Mouse (Mus musculus): Measurements from ENCODE around the gene Isca2. TPM values are rescaled to one million over a fixed set of nuclear protein-coding genes. Genes with fewer than 3 reads are reported as not detected.

Gene Isca2
- polyA plus RNA-seq, 1 experiment from 2014 or later = 128 TPM

- H3K4me1 ChIP-seq (ENCODE audit: control insufficient read depth, insufficient read depth, low read length) = no peaks in the 10 kb centered on the region; the same call in 1 of the 2 replicates
- no peaks in the 10 kb centered on the region for H3K9me3 ChIP-seq (replicated peaks; ENCODE audit: control insufficient read depth, low read length)
- H3K36me3 ChIP-seq (replicated peaks; ENCODE audit: control insufficient read depth, insufficient read depth, low read depth, low read length) = no peaks in the 10 kb centered on the region
- no peaks in the 10 kb centered on the region for H3K27me3 ChIP-seq (ENCODE audit: control insufficient read depth, insufficient read depth, low read length)
- H3K27ac ChIP-seq (replicated peaks; ENCODE audit: low read depth, low read length) = no peak overlapping the region
- H3K4me2 ChIP-seq (ENCODE audit: low read depth, low read length) = no peak overlapping the region
- H3K4me3 ChIP-seq (ENCODE audit: low read depth, low read length) = no peak overlapping the region
- H3K9ac ChIP-seq (replicated peaks; ENCODE audit: low read length) = no peak overlapping the region
- no peak for ATAC-seq (replicated peaks; ENCODE audit: insufficient number of reproducible peaks, low FRiP score, low TSS enrichment, low read depth)
- no peak for DNase-seq (ENCODE audit: low spot score)
Measured at GRCm38 (mm10) chr12:84776229-84776628, 3.2 kb downstream of the Isca2 start.

DNA sequence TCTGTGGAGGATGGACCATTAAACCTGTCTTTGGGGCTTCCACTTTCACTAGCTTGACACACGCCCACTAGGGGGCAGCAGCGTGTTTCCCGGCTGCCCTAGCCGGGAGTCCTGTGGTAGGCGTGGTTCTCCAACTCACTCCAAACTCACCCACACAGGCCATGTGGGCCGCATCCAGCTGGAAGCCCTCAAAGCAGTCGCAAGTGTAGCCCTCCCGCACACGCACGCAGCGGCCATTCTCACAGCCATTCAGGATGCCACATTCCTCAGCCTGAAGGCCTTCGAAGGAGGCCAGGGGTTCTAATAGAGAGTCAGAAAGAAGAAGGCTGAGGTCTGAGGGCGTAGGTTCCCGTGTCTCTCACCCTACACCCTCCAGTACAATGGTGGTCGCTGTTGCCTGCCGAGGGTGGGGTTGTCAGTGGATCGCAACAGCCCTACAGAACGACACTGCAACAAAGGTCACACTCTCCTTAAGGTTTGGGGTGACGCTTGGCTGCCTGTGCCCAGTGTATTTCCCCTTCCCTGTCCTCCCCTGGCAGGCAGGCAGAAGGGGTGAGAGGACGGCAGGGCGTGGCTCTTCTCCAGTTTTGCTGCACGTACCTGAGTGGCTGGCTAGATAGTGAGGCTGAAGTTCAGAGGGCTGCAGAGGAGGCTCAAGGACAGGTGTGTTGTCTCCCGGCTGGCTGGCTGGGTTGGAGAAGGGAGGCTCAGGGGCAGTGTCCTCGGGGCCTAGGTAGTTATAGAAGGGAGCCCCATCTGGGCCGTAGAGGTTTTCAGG is 11.7 kb downstream of the Isca2 start:
- H3K36me3 ChIP-seq (replicated peaks; ENCODE audit: control insufficient read depth, insufficient read depth, low read depth, low read length) = no peaks in the 10 kb centered on the region
- H3K27ac ChIP-seq (replicated peaks; ENCODE audit: low read depth, low read length) = no peak overlapping the region
- H3K9me3 ChIP-seq (replicated peaks; ENCODE audit: control insufficient read depth, low read length) = no peaks in the 10 kb centered on the region
- peak; percentile 76 for ATAC-seq (replicated peaks; ENCODE audit: insufficient number of reproducible peaks, low FRiP score, low TSS enrichment, low read depth)
- H3K4me3 ChIP-seq (ENCODE audit: low read depth, low read length) = 0 out of 2 replicates have a peak overlapping the region, but pooled peaks have one; percentile 9
- 36% methylated on average over 25 of the region's 25 CpGs for WGBS
- H3K4me1 ChIP-seq (ENCODE audit: control insufficient read depth, insufficient read depth, low read length) = peaks cover 2% of the 10 kb centered on the region; the same call in 1 of the 2 replicates
- H3K9ac ChIP-seq (replicated peaks; ENCODE audit: low read length) = peak overlapping the region; percentile 15; the same call in 1 of the 2 replicates
- H3K4me2 ChIP-seq (ENCODE audit: low read depth, low read length) = 0 out of 2 replicates have a peak overlapping the region, but pooled peaks have one; percentile 24
- peak; percentile 95 for DNase-seq (ENCODE audit: low spot score)
- no peaks in the 10 kb centered on the region for H3K27me3 ChIP-seq (ENCODE audit: control insufficient read depth, insufficient read depth, low read length)

GRCm38 (mm10) chr12:84786091-84786490 is 13.0 kb downstream of the Isca2 start:
- no peaks in the 10 kb centered on the region for H3K36me3 ChIP-seq (replicated peaks; ENCODE audit: control insufficient read depth, insufficient read depth, low read depth, low read length)
- no peaks in the 10 kb centered on the region for H3K27me3 ChIP-seq (ENCODE audit: control insufficient read depth, insufficient read depth, low read length)
- DNase-seq (ENCODE audit: low spot score) (no peak), ATAC-seq (replicated peaks; ENCODE audit: insufficient number of reproducible peaks, low FRiP score, low TSS enrichment, low read depth) (no peak)
- no peak overlapping the region for H3K4me3 ChIP-seq (ENCODE audit: low read depth, low read length)
- no peak overlapping the region for H3K4me2 ChIP-seq (ENCODE audit: low read depth, low read length)
- 74% methylated on average over 5 of the region's 5 CpGs for WGBS
- no peak overlapping the region for H3K27ac ChIP-seq (replicated peaks; ENCODE audit: low read depth, low read length)
- H3K9me3 ChIP-seq (replicated peaks; ENCODE audit: control insufficient read depth, low read length) = no peaks in the 10 kb centered on the region
- peaks cover 2% of the 10 kb centered on the region; the same call in 1 of the 2 replicates for H3K4me1 ChIP-seq (ENCODE audit: control insufficient read depth, insufficient read depth, low read length)
- H3K9ac ChIP-seq (replicated peaks; ENCODE audit: low read length) = no peak overlapping the region

GRCm38 (mm10) chr12:84790853-84791252 is 17.8 kb downstream of the Isca2 start:
- Histone ChIP-seq H3K4me3 (ENCODE audit: low read depth, low read length) (no peak overlapping the region), H3K9ac (replicated peaks; ENCODE audit: low read length) (no peak overlapping the region), H3K36me3 (replicated peaks; ENCODE audit: control insufficient read depth, insufficient read depth, low read depth, low read length) (no peaks in the 10 kb centered on the region), H3K4me2 (ENCODE audit: low read depth, low read length) (no peak overlapping the region), H3K27ac (replicated peaks; ENCODE audit: low read depth, low read length) (no peak overlapping the region), H3K4me1 (ENCODE audit: control insufficient read depth, insufficient read depth, low read length) (no peaks in the 10 kb centered on the region), H3K9me3 (replicated peaks; ENCODE audit: control insufficient read depth, low read length) (no peaks in the 10 kb centered on the region), H3K27me3 (ENCODE audit: control insufficient read depth, insufficient read depth, low read length) (no peaks in the 10 kb centered on the region)
- no peak for ATAC-seq (replicated peaks; ENCODE audit: insufficient number of reproducible peaks, low FRiP score, low TSS enrichment, low read depth)
- no peak for DNase-seq (ENCODE audit: low spot score)
- 63% methylated on average over 10 of the region's 10 CpGs for WGBS

DNA sequence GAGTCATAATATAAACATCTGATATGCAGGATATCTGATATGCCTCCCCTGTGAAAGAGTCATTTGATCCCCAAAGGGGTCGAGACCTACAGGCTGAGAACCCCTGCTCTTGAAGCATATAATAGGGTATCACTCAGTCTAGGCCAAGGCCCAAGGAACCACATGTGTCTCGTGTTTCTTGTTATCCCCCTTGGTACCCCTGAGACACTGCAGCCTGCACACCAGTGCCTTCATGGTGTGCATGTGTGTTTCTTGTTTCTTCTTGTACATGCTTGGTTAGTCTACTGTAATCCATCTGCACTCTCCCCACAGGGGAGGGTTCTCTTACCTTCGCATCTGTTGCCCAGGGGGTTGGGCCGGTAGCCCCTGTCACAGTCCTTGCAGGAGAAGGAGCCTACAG is 19.6 kb downstream of the Isca2 start:
- no peak overlapping the region for H3K4me2 ChIP-seq (ENCODE audit: low read depth, low read length)
- no peaks in the 10 kb centered on the region for H3K27me3 ChIP-seq (ENCODE audit: control insufficient read depth, insufficient read depth, low read length)
- no peaks in the 10 kb centered on the region for H3K9me3 ChIP-seq (replicated peaks; ENCODE audit: control insufficient read depth, low read length)
- no peak overlapping the region for H3K4me3 ChIP-seq (ENCODE audit: low read depth, low read length)
- no peaks in the 10 kb centered on the region for H3K4me1 ChIP-seq (ENCODE audit: control insufficient read depth, insufficient read depth, low read length)
- DNase-seq (ENCODE audit: low spot score) = no peak
- no peak overlapping the region for H3K9ac ChIP-seq (replicated peaks; ENCODE audit: low read length)
- 0 out of 2 replicates have a peak, but pooled peaks have one; percentile 48 for ATAC-seq (replicated peaks; ENCODE audit: insufficient number of reproducible peaks, low FRiP score, low TSS enrichment, low read depth)
- H3K36me3 ChIP-seq (replicated peaks; ENCODE audit: control insufficient read depth, insufficient read depth, low read depth, low read length) = no peaks in the 10 kb centered on the region
- WGBS = 73% methylated on average over 4 of the region's 4 CpGs
- no peak overlapping the region for H3K27ac ChIP-seq (replicated peaks; ENCODE audit: low read depth, low read length)

DNA sequence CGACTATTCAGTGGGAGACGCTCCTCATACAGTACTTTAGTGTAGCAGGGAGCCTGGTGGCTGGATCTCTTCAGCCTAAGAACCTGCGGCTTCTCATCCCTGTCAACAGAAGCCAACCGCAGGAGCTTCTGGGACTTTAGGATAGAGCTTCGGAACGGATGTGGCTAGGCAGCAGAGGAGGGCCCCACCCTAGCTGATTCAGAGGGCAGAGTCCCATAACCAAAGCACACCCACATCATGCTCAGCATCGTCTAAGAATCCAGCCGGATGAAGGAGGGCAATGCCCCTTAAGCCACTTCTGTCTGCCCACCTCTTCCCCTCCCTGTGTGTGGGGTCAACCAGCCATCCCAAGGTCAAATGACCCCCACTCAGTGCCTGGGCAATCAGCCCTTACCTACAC is 21.6 kb downstream of the Isca2 start:
- no peak overlapping the region for H3K4me2 ChIP-seq (ENCODE audit: low read depth, low read length)
- no peak overlapping the region for H3K9ac ChIP-seq (replicated peaks; ENCODE audit: low read length)
- no peaks in the 10 kb centered on the region for H3K9me3 ChIP-seq (replicated peaks; ENCODE audit: control insufficient read depth, low read length)
- no peaks in the 10 kb centered on the region for H3K36me3 ChIP-seq (replicated peaks; ENCODE audit: control insufficient read depth, insufficient read depth, low read depth, low read length)
- H3K27me3 ChIP-seq (ENCODE audit: control insufficient read depth, insufficient read depth, low read length) = no peaks in the 10 kb centered on the region
- H3K27ac ChIP-seq (replicated peaks; ENCODE audit: low read depth, low read length) = no peak overlapping the region
- no peaks in the 10 kb centered on the region for H3K4me1 ChIP-seq (ENCODE audit: control insufficient read depth, insufficient read depth, low read length)
- 85% methylated on average over 8 of the region's 8 CpGs for WGBS
- H3K4me3 ChIP-seq (ENCODE audit: low read depth, low read length) = no peak overlapping the region
- ATAC-seq (replicated peaks; ENCODE audit: insufficient number of reproducible peaks, low FRiP score, low TSS enrichment, low read depth) (no peak), DNase-seq (ENCODE audit: low spot score) (no peak)

GRCm38 (mm10) chr12:84799086-84799485 is 26.0 kb downstream of the Isca2 start:
- Histone ChIP-seq H3K4me3 (ENCODE audit: low read depth, low read length) (no peak overlapping the region), H3K4me1 (ENCODE audit: control insufficient read depth, insufficient read depth, low read length) (no peaks in the 10 kb centered on the region), H3K27ac (replicated peaks; ENCODE audit: low read depth, low read length) (no peak overlapping the region), H3K9ac (replicated peaks; ENCODE audit: low read length) (no peak overlapping the region), H3K9me3 (replicated peaks; ENCODE audit: control insufficient read depth, low read length) (no peaks in the 10 kb centered on the region), H3K4me2 (ENCODE audit: low read depth, low read length) (no peak overlapping the region), H3K27me3 (ENCODE audit: control insufficient read depth, insufficient read depth, low read length) (no peaks in the 10 kb centered on the region), H3K36me3 (replicated peaks; ENCODE audit: control insufficient read depth, insufficient read depth, low read depth, low read length) (no peaks in the 10 kb centered on the region)
- DNase-seq (ENCODE audit: low spot score) (no peak), ATAC-seq (replicated peaks; ENCODE audit: insufficient number of reproducible peaks, low FRiP score, low TSS enrichment, low read depth) (no peak)
- 93% methylated on average over 13 of the region's 13 CpGs for WGBS

GRCm38 (mm10) chr12:84800419-84800818 is 27.4 kb downstream of the Isca2 start:
- Histone ChIP-seq H3K9me3 (replicated peaks; ENCODE audit: control insufficient read depth, low read length) (no peaks in the 10 kb centered on the region), H3K4me2 (ENCODE audit: low read depth, low read length) (no peak overlapping the region), H3K27me3 (ENCODE audit: control insufficient read depth, insufficient read depth, low read length) (no peaks in the 10 kb centered on the region), H3K27ac (replicated peaks; ENCODE audit: low read depth, low read length) (no peak overlapping the region), H3K36me3 (replicated peaks; ENCODE audit: control insufficient read depth, insufficient read depth, low read depth, low read length) (no peaks in the 10 kb centered on the region), H3K4me3 (ENCODE audit: low read depth, low read length) (no peak overlapping the region), H3K4me1 (ENCODE audit: control insufficient read depth, insufficient read depth, low read length) (no peaks in the 10 kb centered on the region), H3K9ac (replicated peaks; ENCODE audit: low read length) (no peak overlapping the region)
- ATAC-seq (replicated peaks; ENCODE audit: insufficient number of reproducible peaks, low FRiP score, low TSS enrichment, low read depth) = no peak
- no peak for DNase-seq (ENCODE audit: low spot score)
- 89% methylated on average over 4 of the region's 4 CpGs for WGBS
